Mouse (Mus musculus): ENCODE measurements around the gene Gbf1. TPM values are rescaled to one million over a fixed set of nuclear protein-coding genes. Genes with fewer than 3 reads are reported as not detected.

Gbf1 gene
- polyA plus RNA-seq, 1 experiment from 2014 or later: 71.1 TPM

GRCm38 (mm10) chr19:46285631-46286030, 133.3 kb downstream of the Gbf1 start:
- Histone ChIP-seq H3K36me3 (peaks cover 60% of the 10 kb centered on the region), H3K9ac (no peak overlapping the region), H3K27ac (replicated peaks) (no peak overlapping the region), H3K4me3 (no peak overlapping the region), H3K27me3 (no peaks in the 10 kb centered on the region), H3K4me2 (no peak overlapping the region), H3K9me3 (no peaks in the 10 kb centered on the region), H3K4me1 (replicated peaks) (no peaks in the 10 kb centered on the region)
- WGBS: 87% methylated on average over 7 of the region's 7 CpGs
- ATAC-seq (ENCODE audit: low FRiP score, low read depth): no peak

DNA sequence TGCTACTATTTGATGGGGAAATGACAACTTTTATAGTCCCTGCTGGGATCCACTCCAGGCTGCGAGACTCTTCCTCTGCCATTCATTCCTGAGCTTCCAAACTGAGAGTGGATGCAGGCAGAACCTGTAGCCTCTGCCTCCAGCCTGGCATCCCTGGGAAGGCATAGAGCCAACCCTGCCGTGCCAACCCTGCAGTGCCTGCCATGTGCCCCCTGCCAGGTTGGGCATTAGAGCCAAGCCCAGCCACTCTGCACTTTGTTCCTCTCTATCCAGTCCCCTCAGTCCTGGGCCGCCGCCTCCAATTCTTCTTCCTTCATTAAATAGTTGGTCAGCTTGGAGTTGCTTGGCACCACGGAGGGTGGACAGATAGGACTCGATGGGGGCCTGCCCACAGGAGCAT, 133.7 kb downstream of the Gbf1 start:
- no peak overlapping the region for H3K27ac ChIP-seq (replicated peaks)
- 80% methylated on average over 6 of the region's 6 CpGs for WGBS
- H3K9ac ChIP-seq: no peak overlapping the region
- peaks cover 56% of the 10 kb centered on the region for H3K36me3 ChIP-seq
- no peaks in the 10 kb centered on the region for H3K9me3 ChIP-seq
- H3K4me1 ChIP-seq (replicated peaks): no peaks in the 10 kb centered on the region
- H3K4me2 ChIP-seq: no peak overlapping the region
- no peaks in the 10 kb centered on the region for H3K27me3 ChIP-seq
- no peak for ATAC-seq (ENCODE audit: low FRiP score, low read depth)
- H3K4me3 ChIP-seq: no peak overlapping the region

GRCm38 (mm10) chr19:46286926-46287325, 134.6 kb downstream of the Gbf1 start:
- 95% methylated on average over 3 of the region's 3 CpGs for WGBS
- ATAC-seq (ENCODE audit: low FRiP score, low read depth): no peak
- Histone ChIP-seq H3K4me2 (no peak overlapping the region), H3K27ac (replicated peaks) (no peak overlapping the region), H3K9me3 (no peaks in the 10 kb centered on the region), H3K36me3 (peaks cover 47% of the 10 kb centered on the region), H3K27me3 (no peaks in the 10 kb centered on the region), H3K9ac (no peak overlapping the region), H3K4me3 (no peak overlapping the region), H3K4me1 (replicated peaks) (no peaks in the 10 kb centered on the region)

- WGBS: 90% methylated on average over 3 of the region's 3 CpGs
- no peaks in the 10 kb centered on the region for H3K9me3 ChIP-seq
- no peak for ATAC-seq (ENCODE audit: low FRiP score, low read depth)
- H3K4me1 ChIP-seq (replicated peaks): no peaks in the 10 kb centered on the region
- no peak overlapping the region for H3K4me2 ChIP-seq
- H3K27me3 ChIP-seq: no peaks in the 10 kb centered on the region
- no peak overlapping the region for H3K27ac ChIP-seq (replicated peaks)
- no peak overlapping the region for H3K4me3 ChIP-seq
- H3K9ac ChIP-seq: no peak overlapping the region
- peaks cover 41% of the 10 kb centered on the region for H3K36me3 ChIP-seq
Measured at GRCm38 (mm10) chr19:46287566-46287965, 135.3 kb downstream of the Gbf1 start.

GRCm38 (mm10) chr19:46290535-46291105, 138.3 kb downstream of the Gbf1 start:
- no peak overlapping the region for H3K9ac ChIP-seq
- H3K27ac ChIP-seq (replicated peaks): no peak overlapping the region
- H3K4me2 ChIP-seq: no peak overlapping the region
- ATAC-seq (ENCODE audit: low FRiP score, low read depth): no peak
- H3K4me1 ChIP-seq (replicated peaks): no peaks in the 10 kb centered on the region
- H3K36me3 ChIP-seq: peaks cover 16% of the 10 kb centered on the region
- no peaks in the 10 kb centered on the region for H3K9me3 ChIP-seq
- 70% methylated on average over 12 of the region's 12 CpGs for WGBS
- no peak overlapping the region for H3K4me3 ChIP-seq
- H3K27me3 ChIP-seq: no peaks in the 10 kb centered on the region

DNA sequence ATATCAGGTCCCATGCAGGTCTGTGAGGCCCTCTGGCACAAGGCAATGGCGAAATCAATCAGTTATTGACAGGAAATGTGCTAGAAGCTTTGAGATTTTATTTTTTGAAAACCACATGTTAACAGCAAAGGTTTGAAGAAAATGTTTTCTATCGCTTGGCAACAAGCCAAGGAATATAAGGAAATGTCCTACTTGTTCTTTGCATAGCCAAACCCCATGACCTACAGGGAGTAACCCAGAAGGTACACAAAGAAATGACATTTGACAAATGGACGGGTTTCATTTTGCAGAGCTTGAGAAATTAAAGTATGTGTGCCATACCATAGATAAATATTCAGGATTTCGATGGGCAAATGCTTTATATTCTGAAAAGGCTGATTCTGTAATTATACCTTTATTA, 144.6 kb downstream of the Gbf1 start:
- Histone ChIP-seq H3K36me3 (no peaks in the 10 kb centered on the region), H3K4me1 (replicated peaks) (no peaks in the 10 kb centered on the region), H3K9me3 (no peaks in the 10 kb centered on the region), H3K27me3 (no peaks in the 10 kb centered on the region), H3K4me3 (no peak overlapping the region), H3K4me2 (no peak overlapping the region), H3K9ac (no peak overlapping the region), H3K27ac (replicated peaks) (no peak overlapping the region)
- no peak for ATAC-seq (ENCODE audit: low FRiP score, low read depth)
- 78% methylated on average over 4 of the region's 4 CpGs for WGBS

DNA sequence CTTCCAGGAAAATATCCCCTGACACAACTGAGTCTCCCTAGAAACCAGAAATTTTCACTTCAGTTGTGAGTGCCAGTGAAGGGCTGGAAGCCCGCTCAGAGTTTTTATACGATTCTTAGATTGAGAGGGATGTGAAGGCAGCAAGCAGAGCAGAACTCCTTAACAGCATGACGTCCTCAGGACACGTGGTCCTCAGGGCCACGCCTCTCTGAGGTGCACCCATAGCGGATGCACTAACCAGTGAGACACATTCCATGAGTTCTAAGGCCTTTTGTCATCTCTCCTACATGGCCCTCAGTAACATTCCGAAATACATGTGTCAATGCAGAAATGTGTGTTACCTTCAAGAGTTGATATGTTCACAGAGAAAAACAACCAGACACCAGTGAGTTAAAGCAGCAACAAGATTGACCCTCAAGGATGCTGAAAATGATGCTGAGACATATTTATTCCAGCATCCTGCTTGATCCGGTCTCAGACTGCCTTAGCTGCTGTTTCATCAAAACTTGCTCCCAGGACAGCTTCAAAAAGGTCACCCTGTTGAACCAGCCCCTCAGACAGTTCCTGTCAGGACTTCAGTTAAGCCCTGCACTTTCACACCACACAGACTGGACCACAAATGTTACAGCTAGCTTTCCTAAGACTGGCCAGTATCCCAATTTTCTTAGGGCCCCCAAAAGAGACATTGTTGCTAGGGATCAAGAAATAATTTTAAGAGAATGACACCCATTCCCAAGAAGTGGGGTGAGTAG, 148.2 kb downstream of the Gbf1 start:
- H3K4me2 ChIP-seq: no peak overlapping the region
- H3K4me1 ChIP-seq (replicated peaks): peaks cover 14% of the 10 kb centered on the region
- H3K4me3 ChIP-seq: no peak overlapping the region
- H3K9ac ChIP-seq: no peak overlapping the region
- H3K36me3 ChIP-seq: no peaks in the 10 kb centered on the region
- H3K9me3 ChIP-seq: no peaks in the 10 kb centered on the region
- H3K27ac ChIP-seq (replicated peaks): no peak overlapping the region
- 35% methylated on average over 8 of the region's 8 CpGs for WGBS
- no peak for ATAC-seq (ENCODE audit: low FRiP score, low read depth)
- 0 out of 2 replicates have a peak, but pooled peaks cover 5% of the 10 kb centered on the region for H3K27me3 ChIP-seq

- Histone ChIP-seq H3K36me3 (no peaks in the 10 kb centered on the region), H3K27ac (replicated peaks) (no peak overlapping the region), H3K27me3 (peaks cover 19% of the 10 kb centered on the region), H3K9ac (no peak overlapping the region), H3K4me2 (no peak overlapping the region), H3K4me1 (replicated peaks) (peaks cover 16% of the 10 kb centered on the region), H3K9me3 (no peaks in the 10 kb centered on the region), H3K4me3 (no peak overlapping the region)
- no peak for ATAC-seq (ENCODE audit: low FRiP score, low read depth)
- WGBS: 90% methylated on average over 4 of the region's 4 CpGs
Measured at GRCm38 (mm10) chr19:46302551-46302950, 150.2 kb downstream of the Gbf1 start.

- H3K4me1 ChIP-seq (replicated peaks): peaks cover 17% of the 10 kb centered on the region
- WGBS: 56% methylated on average over 18 of the region's 18 CpGs
- peak overlapping the region; percentile 97 for H3K4me2 ChIP-seq
- H3K9ac ChIP-seq: 0 out of 2 replicates have a peak overlapping the region, but pooled peaks have one; percentile 42
- H3K27ac ChIP-seq (replicated peaks): no peak overlapping the region
- H3K36me3 ChIP-seq: no peaks in the 10 kb centered on the region
- H3K27me3 ChIP-seq: peaks cover 25% of the 10 kb centered on the region
- no peaks in the 10 kb centered on the region for H3K9me3 ChIP-seq
- no peak for ATAC-seq (ENCODE audit: low FRiP score, low read depth)
- H3K4me3 ChIP-seq: peak overlapping the region; percentile 50
Measured at GRCm38 (mm10) chr19:46303251-46304215, 151.2 kb downstream of the Gbf1 start.

DNA sequence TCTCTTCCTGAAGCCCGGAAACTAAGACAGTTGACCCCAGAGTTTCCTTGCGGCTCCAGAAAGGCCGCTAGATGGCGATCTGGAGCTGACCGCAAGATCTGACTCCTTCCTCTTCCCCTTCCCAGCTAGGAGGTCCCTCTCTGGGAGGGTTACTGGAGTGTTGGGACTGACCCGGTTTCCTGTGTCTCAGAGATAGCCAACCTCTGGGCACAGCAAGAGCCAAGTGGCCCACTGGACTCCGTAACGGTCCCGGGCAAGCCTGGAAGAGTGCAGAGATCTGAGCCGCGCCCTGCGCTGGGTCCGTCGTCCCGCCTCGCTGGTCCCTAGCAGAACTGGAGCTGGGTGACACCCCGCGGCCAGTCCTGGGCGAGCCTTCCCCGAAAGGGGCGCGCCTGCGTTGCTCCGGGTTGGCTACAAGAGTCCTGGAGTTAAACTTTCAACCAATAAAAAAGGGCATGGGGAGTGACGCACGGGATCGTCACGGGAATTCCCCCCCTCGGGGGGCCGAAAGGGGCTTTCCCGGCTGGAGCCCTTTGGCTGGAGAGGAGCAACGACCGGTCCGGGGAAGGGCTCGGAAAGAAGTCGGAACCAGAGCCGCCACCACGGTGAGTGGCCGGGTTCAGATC, 152.0 kb downstream of the Gbf1 start, which contains the start of gene Nfkb2:
TSS of gene Nfkb2 (plus strand) at position 105 of the 626 bp plus-strand sequence.
- H3K27me3 ChIP-seq: peaks cover 25% of the 10 kb centered on the region
- peak within 1 kb of the TSS; percentile 50 for H3K4me3 ChIP-seq
- H3K27ac ChIP-seq (replicated peaks): peak within 1 kb of the TSS; percentile 72
- H3K4me2 ChIP-seq: peak within 1 kb of the TSS; percentile 97
- WGBS: under 1% methylated on average over 39 of the region's 39 CpGs
- H3K9me3 ChIP-seq: no peaks in the 10 kb centered on the region
- peak; percentile 82 for ATAC-seq (ENCODE audit: low FRiP score, low read depth)
- peaks cover 22% of the 10 kb centered on the region for H3K4me1 ChIP-seq (replicated peaks)
- H3K36me3 ChIP-seq: no peaks in the 10 kb centered on the region
- peak within 1 kb of the TSS; percentile 42; the same call in 1 of the 2 replicates for H3K9ac ChIP-seq

DNA sequence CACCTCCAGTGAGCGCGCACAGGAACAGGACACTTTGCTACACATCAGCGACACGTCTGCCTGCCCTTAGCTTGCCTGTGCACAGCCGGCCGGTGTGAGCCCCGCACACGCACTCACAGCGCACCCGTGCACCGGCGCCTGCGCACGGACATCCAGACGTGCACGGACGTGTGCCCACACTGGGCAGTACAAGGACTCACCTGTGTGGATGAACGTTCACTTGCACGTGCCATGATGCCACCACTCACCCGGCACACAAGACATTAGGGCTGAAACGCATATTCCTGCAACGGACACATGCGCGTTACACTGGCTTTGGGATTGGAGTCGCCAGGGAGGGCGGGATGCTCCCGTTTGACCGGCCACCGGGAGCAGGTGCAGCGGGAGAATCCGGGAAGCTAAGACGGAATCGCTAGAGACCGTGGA, 152.6 kb downstream of the Gbf1 start:
- Histone ChIP-seq H3K27me3 (peaks cover 25% of the 10 kb centered on the region), H3K9me3 (no peaks in the 10 kb centered on the region), H3K27ac (replicated peaks) (no peak overlapping the region), H3K4me2 (peak overlapping the region; percentile 97), H3K36me3 (no peaks in the 10 kb centered on the region), H3K4me3 (peak overlapping the region; percentile 50), H3K4me1 (replicated peaks) (peaks cover 22% of the 10 kb centered on the region), H3K9ac (peak overlapping the region; percentile 42; the same call in 1 of the 2 replicates)
- WGBS: 0% methylated on average over 34 of the region's 34 CpGs
- ATAC-seq (ENCODE audit: low FRiP score, low read depth): peak; percentile 17; the same call in 1 of the 2 replicates
